Mouse (Mus musculus) limb, embryonic 11.5 days (tissue): ENCODE data around the gene Nectin1. TPM values are rescaled to one million over a fixed set of nuclear protein-coding genes. Genes with fewer than 3 reads are reported as not detected.

Experiments used
- ATAC-seq: fragments of 200-750 bp; cut with Nextera tagmentation; 2 replicates; pipeline ENCODE4 v1.8.0; 2017; ENCODE audit warnings: low read depth; ENCODE audit not compliant: insufficient number of reproducible peaks, low FRiP score, low TSS enrichment
- DNase-seq: peaks from one replicate; pipeline ENCODE4 v3.0.0-alpha.2; 2015; ENCODE audit warnings: low spot score
- H3K27ac ChIP-seq: fragments of 300-500 bp; sonication (generic); replicated peaks from 2 replicates; pipeline ENCODE4 v1.5.1; 2014; ENCODE audit warnings: low read depth, mild to moderate bottlenecking, low read length
- H3K27me3 ChIP-seq: fragments of 300-500 bp; sonication (generic); 2 replicates; pipeline ENCODE4 v1.6.1; 2014; ENCODE audit warnings: mild to moderate bottlenecking, low read length, mixed read lengths; ENCODE audit not compliant: control insufficient read depth, insufficient read depth
- H3K36me3 ChIP-seq: fragments of 300-500 bp; sonication (generic); 2 replicates; pipeline ENCODE4 v1.6.1; 2014; ENCODE audit warnings: mild to moderate bottlenecking, low read length, moderate library complexity, mixed read lengths; ENCODE audit not compliant: control insufficient read depth, insufficient read depth
- H3K4me1 ChIP-seq: fragments of 300-500 bp; sonication (generic); 2 replicates; pipeline ENCODE4 v1.6.1; 2014; ENCODE audit warnings: low read length, mixed read lengths; ENCODE audit not compliant: control insufficient read depth, insufficient read depth
- H3K4me2 ChIP-seq: fragments of 300-500 bp; sonication (generic); 2 replicates; pipeline ENCODE4 v1.6.1; 2014; ENCODE audit warnings: low read depth, mild to moderate bottlenecking, moderate library complexity; ENCODE audit not compliant: severe bottlenecking
- H3K4me3 ChIP-seq: fragments of 300-500 bp; sonication (generic); 2 replicates; pipeline ENCODE4 v1.5.1; 2014; ENCODE audit warnings: low read depth, low read length
- H3K9ac ChIP-seq: fragments of 300-500 bp; sonication (generic); 2 replicates; pipeline ENCODE4 v1.6.1; 2014; ENCODE audit warnings: mild to moderate bottlenecking, low read length
- H3K9me3 ChIP-seq: fragments of 300-500 bp; sonication (generic); 2 replicates; pipeline ENCODE4 v1.6.1; 2016; ENCODE audit warnings: low read length; ENCODE audit not compliant: control insufficient read depth
- WGBS: fragments of 180-500 bp; shearing (Covaris S2); extraction: QIAGEN DNeasy Blood & Tissue Kit; methylation state at CpG from one replicate; pipeline ENCODE4 v1.1.7; 2014; 5-methylcytosine and 5-hydroxymethylcytosine counted together
- polyA plus RNA-seq: library from polyadenylated mRNA; unstranded; fragments of >200 nt; fragmentation: Nextera tagmentation; extraction: Ambion mirVana; gene quantifications from 2 replicates; pipeline ENCODE4 v1.2.1, GENCODE M21; 2014

Gene Nectin1
- polyA plus RNA-seq, 1 experiment from 2014 or later: 4.7 TPM

DNA sequence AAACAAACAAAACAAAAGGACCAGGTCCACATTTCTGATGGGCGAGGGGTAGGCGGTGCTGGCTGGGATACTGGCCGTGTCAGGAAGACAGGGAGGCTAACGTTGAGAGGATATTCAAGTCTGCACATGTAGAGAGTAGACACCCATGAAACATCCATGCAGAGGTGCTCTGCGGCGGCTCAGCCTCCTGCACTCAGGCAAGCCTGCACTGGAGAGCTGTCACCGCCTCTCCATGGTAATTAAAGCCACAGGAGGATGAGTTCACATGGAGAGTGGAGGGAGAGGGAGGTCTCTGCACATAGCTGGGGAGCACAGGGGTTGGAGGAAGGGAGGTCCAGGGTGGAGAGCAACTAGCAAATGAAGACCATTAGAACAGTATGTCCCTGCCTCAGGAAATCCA, 107.4 kb downstream of the Nectin1 start:
- Histone ChIP-seq H3K9ac (no peak overlapping the region), H3K9me3 (no peaks in the 10 kb centered on the region), H3K4me1 (no peaks in the 10 kb centered on the region), H3K4me2 (no peak overlapping the region), H3K27me3 (no peaks in the 10 kb centered on the region), H3K36me3 (no peaks in the 10 kb centered on the region), H3K27ac (no peak overlapping the region), H3K4me3 (no peak overlapping the region)
- ATAC-seq (no peak), DNase-seq (no peak)
- 65% methylated on average over 7 of the region's 7 CpGs for WGBS

DNA sequence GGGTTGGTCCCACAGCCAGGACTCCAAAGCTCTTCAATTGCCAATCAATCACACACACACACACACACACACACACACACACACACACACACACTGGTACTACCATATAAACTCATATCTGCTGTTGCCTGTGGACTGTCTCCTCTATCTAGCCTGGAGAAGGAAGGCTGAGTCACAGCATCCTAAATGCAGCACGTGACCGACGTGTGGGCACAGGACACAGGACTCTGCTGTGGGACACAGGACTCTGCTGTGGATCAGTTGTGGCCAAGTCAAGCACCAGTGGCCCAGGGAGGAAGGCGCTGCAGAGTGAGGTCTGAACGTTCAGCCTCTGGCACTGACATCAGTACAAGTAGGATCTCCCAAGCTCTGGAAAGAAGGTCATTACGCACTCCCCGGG, 112.1 kb downstream of the Nectin1 start:
- H3K4me2 ChIP-seq: no peak overlapping the region
- H3K27me3 ChIP-seq: no peaks in the 10 kb centered on the region
- H3K27ac ChIP-seq: no peak overlapping the region
- no peaks in the 10 kb centered on the region for H3K4me1 ChIP-seq
- DNase-seq: no peak
- no peaks in the 10 kb centered on the region for H3K9me3 ChIP-seq
- 85% methylated on average over 7 of the region's 7 CpGs for WGBS
- no peaks in the 10 kb centered on the region for H3K36me3 ChIP-seq
- no peak overlapping the region for H3K9ac ChIP-seq
- no peak overlapping the region for H3K4me3 ChIP-seq
- no peak for ATAC-seq
